Mouse (Mus musculus): Measurements from ENCODE around the gene Tmc7. TPM values are rescaled to one million over a fixed set of nuclear protein-coding genes. Genes with fewer than 3 reads are reported as not detected.

The Tmc7 gene
- 1.6 and 2.4 TPM in 2 replicates for polyA plus RNA-seq (2014; fragmentation: Nextera tagmentation; extraction: Ambion mirVana)

DNA sequence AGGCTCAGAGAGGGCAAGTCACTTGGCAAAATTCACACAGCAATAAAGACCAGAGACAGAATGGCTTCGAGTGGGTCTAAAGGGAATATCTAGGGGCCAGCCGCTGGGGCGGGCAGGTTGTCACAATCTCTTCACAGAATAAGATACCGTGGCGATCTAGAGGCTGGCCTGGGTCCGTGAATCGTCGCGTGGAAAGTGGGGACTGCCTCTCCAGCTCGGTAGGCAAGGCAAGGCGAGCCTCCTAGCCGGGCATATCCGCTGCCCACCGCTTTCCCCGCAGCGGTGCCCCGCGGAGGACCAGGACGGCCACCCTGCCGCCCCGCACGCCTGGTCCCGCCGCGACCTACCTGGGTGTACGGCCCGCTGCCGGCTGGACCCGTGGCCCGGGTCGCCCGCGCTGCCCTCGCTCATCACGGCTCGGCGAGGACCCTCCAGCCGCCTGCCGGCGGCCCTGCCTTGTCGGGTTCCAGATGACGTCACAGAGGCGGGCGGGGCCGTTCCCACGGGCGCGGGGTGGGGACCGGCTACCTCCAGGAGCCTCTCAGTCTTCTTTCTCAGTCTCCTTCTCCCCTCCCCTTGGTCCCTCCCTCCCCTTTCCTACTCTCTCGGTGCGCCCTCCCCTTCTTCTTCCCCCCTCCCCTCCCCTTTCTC is at the start of gene Tmc7:
Gene Tmc7, minus strand, starts transcription at position 480 of the 651 bp plus-strand sequence.
- Histone ChIP-seq H3K9ac (ENCODE audit: low read length) (peak within 1 kb of the TSS; percentile 74), H3K27me3 (ENCODE audit: control insufficient read depth, insufficient read depth, low read length) (peaks cover 15% of the 10 kb centered on the region), H3K4me1 (ENCODE audit: control insufficient read depth in 2 of 2, insufficient read depth in 2 of 2, low read length in 2 of 2) (peaks cover 6 to 7% of the 10 kb centered on the region in 2 experiments), H3K36me3 (ENCODE audit: control insufficient read depth, insufficient read depth, low read length) (no peaks in the 10 kb centered on the region), H3K4me3 (ENCODE audit: control insufficient read depth in 1 of 2, insufficient read depth in 1 of 2, low read depth in 1 of 2, low read length in 2 of 2) (peak within 1 kb of the TSS; percentile 59 to 62), H3K9me3 (ENCODE audit: control insufficient read depth, low read length) (peaks cover 11% of the 10 kb centered on the region; the same call in 1 of the 2 replicates), H3K27ac (replicated peaks in 1 of 2; ENCODE audit: control insufficient read depth in 1 of 2, insufficient read depth in 1 of 2, low read depth in 2 of 2, low read length in 2 of 2) (no peak within 1 kb of the TSS), H3K4me2 (ENCODE audit: low read length) (peak within 1 kb of the TSS; percentile 98)
- ATAC-seq (ENCODE audit: insufficient number of reproducible peaks, insufficient read depth, low FRiP score, low read depth), result peak; percentile 22; the same call in 1 of the 2 replicates
- under 1% methylated on average over 45 of the region's 51 CpGs for WGBS

DNA sequence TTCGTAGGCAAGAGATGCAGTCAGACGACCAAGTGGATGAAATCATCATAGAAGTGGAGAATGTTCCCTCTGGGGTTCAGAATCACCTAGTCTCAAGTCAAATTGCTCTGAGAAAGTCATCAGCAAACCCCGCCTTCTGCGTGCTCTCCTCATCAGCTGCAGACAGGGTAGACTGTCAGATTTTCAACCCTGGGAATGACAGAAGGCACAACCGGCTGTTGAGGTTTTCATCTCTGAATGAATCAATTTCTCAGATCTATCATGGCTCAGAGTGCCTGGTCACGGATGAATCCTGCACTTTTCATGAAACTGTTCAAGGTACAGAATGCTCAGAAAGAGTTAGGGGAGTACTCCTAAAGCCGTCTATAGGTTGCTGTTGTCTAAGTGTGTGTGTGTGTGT is 49.4 kb upstream of the Tmc7 start:
- Histone ChIP-seq H3K9me3 (ENCODE audit: control insufficient read depth, low read length) (no peaks in the 10 kb centered on the region), H3K27ac (replicated peaks in 1 of 2; ENCODE audit: control insufficient read depth in 1 of 2, insufficient read depth in 1 of 2, low read depth in 2 of 2, low read length in 2 of 2) (no peak overlapping the region)
- no peak for ATAC-seq (ENCODE audit: insufficient number of reproducible peaks, insufficient read depth, low FRiP score, low read depth)

DNA sequence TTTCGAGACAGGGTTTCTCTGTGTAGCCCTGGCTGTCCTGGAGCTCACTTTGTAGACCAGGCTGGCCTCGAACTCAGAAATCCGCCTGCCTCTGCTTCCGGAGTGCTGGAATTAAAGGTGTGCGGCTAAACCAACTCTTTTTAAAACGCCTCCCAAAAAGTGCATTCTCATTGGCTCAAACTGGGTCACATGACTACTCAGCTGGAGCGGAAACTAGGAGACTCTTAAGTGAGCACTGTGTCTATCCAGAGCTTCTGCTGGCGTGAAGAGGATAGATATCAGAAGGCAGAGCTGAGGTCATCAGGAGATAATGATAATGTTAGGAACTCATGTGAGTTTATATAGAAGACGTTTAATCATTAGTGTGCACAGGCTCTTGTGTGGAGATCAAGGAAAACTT is 48.6 kb upstream of the Tmc7 start:
- WGBS, result 64% methylated on average over 9 of the region's 9 CpGs
- H3K27ac ChIP-seq (replicated peaks in 1 of 2; ENCODE audit: control insufficient read depth in 1 of 2, insufficient read depth in 1 of 2, low read depth in 2 of 2, low read length in 2 of 2), result no peak overlapping the region
- no peak overlapping the region for H3K4me2 ChIP-seq (ENCODE audit: low read length)
- ATAC-seq (ENCODE audit: insufficient number of reproducible peaks, insufficient read depth, low FRiP score, low read depth), result no peak
- no peaks in the 10 kb centered on the region for H3K9me3 ChIP-seq (ENCODE audit: control insufficient read depth, low read length)
- H3K9ac ChIP-seq (ENCODE audit: low read length), result no peak overlapping the region
- no peaks in the 10 kb centered on the region for H3K27me3 ChIP-seq (ENCODE audit: control insufficient read depth, insufficient read depth, low read length)
- H3K36me3 ChIP-seq (ENCODE audit: control insufficient read depth, insufficient read depth, low read length), result no peaks in the 10 kb centered on the region
- no peak overlapping the region for H3K4me3 ChIP-seq (ENCODE audit: control insufficient read depth in 1 of 2, insufficient read depth in 1 of 2, low read depth in 1 of 2, low read length in 2 of 2)
- H3K4me1 ChIP-seq (ENCODE audit: control insufficient read depth in 2 of 2, insufficient read depth in 2 of 2, low read length in 2 of 2), result no peaks in the 10 kb centered on the region

More for the DNA sequence above, 49.4 kb upstream of the Tmc7 start:
- WGBS, result 81% methylated on average over 7 of the region's 7 CpGs
- Histone ChIP-seq H3K27me3 (ENCODE audit: control insufficient read depth, insufficient read depth, low read length) (no peaks in the 10 kb centered on the region), H3K4me3 (ENCODE audit: control insufficient read depth in 1 of 2, insufficient read depth in 1 of 2, low read depth in 1 of 2, low read length in 2 of 2) (no peak overlapping the region), H3K4me2 (ENCODE audit: low read length) (no peak overlapping the region), H3K4me1 (ENCODE audit: control insufficient read depth in 2 of 2, insufficient read depth in 2 of 2, low read length in 2 of 2) (no peaks in the 10 kb centered on the region), H3K36me3 (ENCODE audit: control insufficient read depth, insufficient read depth, low read length) (no peaks in the 10 kb centered on the region), H3K9ac (ENCODE audit: low read length) (no peak overlapping the region)

GRCm38 (mm10) chr7:118627550-118628298 is 43.2 kb upstream of the Tmc7 start:
- ATAC-seq (ENCODE audit: insufficient number of reproducible peaks, insufficient read depth, low FRiP score, low read depth), result no peak
- no peak overlapping the region for H3K4me2 ChIP-seq (ENCODE audit: low read length)
- no peak overlapping the region for H3K27ac ChIP-seq (replicated peaks in 1 of 2; ENCODE audit: control insufficient read depth in 1 of 2, insufficient read depth in 1 of 2, low read depth in 2 of 2, low read length in 2 of 2)
- no peaks in the 10 kb centered on the region; the same call in 1 of the 2 replicates for H3K27me3 ChIP-seq (ENCODE audit: control insufficient read depth, insufficient read depth, low read length)
- H3K4me3 ChIP-seq (ENCODE audit: control insufficient read depth in 1 of 2, insufficient read depth in 1 of 2, low read depth in 1 of 2, low read length in 2 of 2), result no peak overlapping the region
- no peaks in the 10 kb centered on the region for H3K9me3 ChIP-seq (ENCODE audit: control insufficient read depth, low read length)
- H3K4me1 ChIP-seq (ENCODE audit: control insufficient read depth in 2 of 2, insufficient read depth in 2 of 2, low read length in 2 of 2), result no peaks in the 10 kb centered on the region
- H3K36me3 ChIP-seq (ENCODE audit: control insufficient read depth, insufficient read depth, low read length), result no peaks in the 10 kb centered on the region
- WGBS, result 77% methylated on average over 13 of the region's 13 CpGs
- no peak overlapping the region for H3K9ac ChIP-seq (ENCODE audit: low read length)

DNA sequence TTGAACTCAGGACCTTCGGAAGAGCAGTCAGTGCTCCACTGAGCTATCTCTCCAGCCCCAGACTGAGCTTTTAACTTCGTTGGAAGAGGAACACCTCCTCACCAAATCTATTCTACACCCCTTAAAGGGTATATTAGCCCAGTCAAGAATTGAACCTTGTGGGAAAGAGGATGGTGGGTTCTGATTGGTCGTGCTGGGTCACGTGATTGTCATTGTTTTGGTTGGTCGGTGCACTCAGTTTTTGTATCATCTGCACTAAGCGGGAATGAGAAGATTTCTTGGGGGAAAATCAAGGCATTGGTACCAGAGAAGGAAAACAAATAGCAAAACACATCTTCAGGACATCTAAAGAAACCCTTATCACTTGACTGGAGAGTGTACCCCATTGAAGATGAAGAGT is 36.6 kb upstream of the Tmc7 start:
- Histone ChIP-seq H3K4me2 (ENCODE audit: low read length) (no peak overlapping the region), H3K27me3 (ENCODE audit: control insufficient read depth, insufficient read depth, low read length) (no peaks in the 10 kb centered on the region; the same call in 1 of the 2 replicates), H3K9me3 (ENCODE audit: control insufficient read depth, low read length) (no peaks in the 10 kb centered on the region), H3K27ac (replicated peaks in 1 of 2; ENCODE audit: control insufficient read depth in 1 of 2, insufficient read depth in 1 of 2, low read depth in 2 of 2, low read length in 2 of 2) (no peak overlapping the region), H3K36me3 (ENCODE audit: control insufficient read depth, insufficient read depth, low read length) (no peaks in the 10 kb centered on the region), H3K4me3 (ENCODE audit: control insufficient read depth in 1 of 2, insufficient read depth in 1 of 2, low read depth in 1 of 2, low read length in 2 of 2) (no peak overlapping the region), H3K9ac (ENCODE audit: low read length) (no peak overlapping the region), H3K4me1 (ENCODE audit: control insufficient read depth in 2 of 2, insufficient read depth in 2 of 2, low read length in 2 of 2) (no peaks in the 10 kb centered on the region)
- 77% methylated on average over 6 of the region's 6 CpGs for WGBS
- ATAC-seq (ENCODE audit: insufficient number of reproducible peaks, insufficient read depth, low FRiP score, low read depth), result no peak

GRCm38 (mm10) chr7:118620243-118620906 is 35.8 kb upstream of the Tmc7 start:
- Histone ChIP-seq H3K9ac (ENCODE audit: low read length) (no peak overlapping the region), H3K4me3 (ENCODE audit: control insufficient read depth in 1 of 2, insufficient read depth in 1 of 2, low read depth in 1 of 2, low read length in 2 of 2) (no peak overlapping the region), H3K4me2 (ENCODE audit: low read length) (no peak overlapping the region), H3K27ac (replicated peaks in 1 of 2; ENCODE audit: control insufficient read depth in 1 of 2, insufficient read depth in 1 of 2, low read depth in 2 of 2, low read length in 2 of 2) (no peak overlapping the region), H3K36me3 (ENCODE audit: control insufficient read depth, insufficient read depth, low read length) (no peaks in the 10 kb centered on the region), H3K4me1 (ENCODE audit: control insufficient read depth in 2 of 2, insufficient read depth in 2 of 2, low read length in 2 of 2) (no peaks in the 10 kb centered on the region), H3K9me3 (ENCODE audit: control insufficient read depth, low read length) (no peaks in the 10 kb centered on the region), H3K27me3 (ENCODE audit: control insufficient read depth, insufficient read depth, low read length) (no peaks in the 10 kb centered on the region)
- 84% methylated on average over 7 of the region's 7 CpGs for WGBS
- no peak for ATAC-seq (ENCODE audit: insufficient number of reproducible peaks, insufficient read depth, low FRiP score, low read depth)

- no peaks in the 10 kb centered on the region for H3K4me1 ChIP-seq (ENCODE audit: control insufficient read depth in 2 of 2, insufficient read depth in 2 of 2, low read length in 2 of 2)
- H3K36me3 ChIP-seq (ENCODE audit: control insufficient read depth, insufficient read depth, low read length), result no peaks in the 10 kb centered on the region
- H3K4me2 ChIP-seq (ENCODE audit: low read length), result no peak overlapping the region
- 78% methylated on average over 5 of the region's 5 CpGs for WGBS
- H3K4me3 ChIP-seq (ENCODE audit: control insufficient read depth in 1 of 2, insufficient read depth in 1 of 2, low read depth in 1 of 2, low read length in 2 of 2), result no peak overlapping the region
- H3K27ac ChIP-seq (replicated peaks in 1 of 2; ENCODE audit: control insufficient read depth in 1 of 2, insufficient read depth in 1 of 2, low read depth in 2 of 2, low read length in 2 of 2), result no peak overlapping the region
- H3K9me3 ChIP-seq (ENCODE audit: control insufficient read depth, low read length), result no peaks in the 10 kb centered on the region
- peaks cover 2% of the 10 kb centered on the region; the same call in 1 of the 2 replicates for H3K27me3 ChIP-seq (ENCODE audit: control insufficient read depth, insufficient read depth, low read length)
- no peak for ATAC-seq (ENCODE audit: insufficient number of reproducible peaks, insufficient read depth, low FRiP score, low read depth)
- H3K9ac ChIP-seq (ENCODE audit: low read length), result no peak overlapping the region
Measured at GRCm38 (mm10) chr7:118618104-118618503, 33.6 kb upstream of the Tmc7 start.
